Mouse (Mus musculus) ES-E14 (cell line): ENCODE measurements around the gene Rps17.

Experiments
- CHD2 ChIP-seq: IDR thresholded peaks from 2 replicates; pipeline ENCODE4 v1.6.1; 2014; ENCODE audit warnings: mild to moderate bottlenecking, low read depth, low read length, inconsistent platforms
- HCFC1 ChIP-seq: IDR thresholded peaks from 2 replicates; pipeline ENCODE4 v1.6.1; 2012; ENCODE audit warnings: low read length, inconsistent platforms, borderline replicate concordance; ENCODE audit not compliant: insufficient read depth
- ZC3H11A ChIP-seq: IDR thresholded peaks from 2 replicates; pipeline ENCODE4 v1.6.1; 2012; ENCODE audit warnings: low read depth, mild to moderate bottlenecking, inconsistent platforms, low read length, borderline replicate concordance
- ZNF384 ChIP-seq: IDR thresholded peaks from 2 replicates; pipeline ENCODE4 v1.6.1; 2012; ENCODE audit warnings: low read depth, low read length, inconsistent platforms

DNA sequence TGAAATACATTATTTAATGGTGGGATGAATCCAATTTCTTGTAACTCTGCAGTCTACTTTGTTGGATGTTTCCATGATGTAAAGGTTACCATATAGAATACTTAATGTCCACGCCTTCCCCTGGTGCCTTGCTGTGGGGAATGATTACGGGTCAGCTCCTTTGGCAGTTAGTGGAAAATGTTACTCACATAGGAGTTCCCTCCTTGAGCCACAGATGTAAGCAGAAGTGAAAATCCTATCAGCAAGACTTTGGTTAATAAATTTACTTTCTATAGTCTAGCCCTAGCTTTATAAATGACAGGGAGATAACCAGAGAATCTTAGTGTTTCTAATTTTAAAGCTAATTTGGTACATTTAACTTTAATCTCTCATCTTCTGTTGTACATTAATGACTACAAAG is 49.9 kb downstream of the Rps17 start:
- TF ChIP-seq ZNF384: no peak
- TF ChIP-seq CHD2: no peak
- no peak for TF ChIP-seq ZC3H11A
- no peak for TF ChIP-seq HCFC1
